Mouse (Mus musculus): ENCODE data around the gene Mapkap1. TPM values are rescaled to one million over a fixed set of nuclear protein-coding genes. Genes with fewer than 3 reads are reported as not detected.

The Mapkap1 gene
- total and polyA plus RNA-seq, 2 experiments from 2014 or later = 90.4 to 153 TPM

DNA sequence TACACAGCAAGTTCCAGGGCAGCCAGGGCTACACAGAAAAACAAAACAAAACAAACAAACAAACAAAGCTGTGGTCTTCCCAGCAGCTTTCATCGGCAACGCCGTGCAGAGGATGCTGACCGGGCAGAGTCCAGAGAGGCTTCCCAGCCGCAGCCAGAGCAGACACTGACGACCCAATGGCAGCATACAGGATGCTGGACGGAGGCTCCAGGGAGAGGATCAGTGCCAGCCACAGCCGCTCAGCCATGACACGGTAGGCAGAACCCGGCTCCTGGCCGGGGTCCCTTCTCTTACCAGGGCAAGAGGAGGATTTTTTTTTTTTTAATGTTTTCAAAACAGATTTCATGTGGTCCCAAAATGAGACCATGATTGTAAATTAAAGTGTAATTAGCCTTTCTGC is 240.8 kb downstream of the Mapkap1 start:
- no peaks in the 10 kb centered on the region for H3K36me3 ChIP-seq (ENCODE audit: insufficient read depth, low read length)
- no peak overlapping the region for H3K9ac ChIP-seq (replicated peaks; ENCODE audit: low read length)
- WGBS = 29% methylated on average over 11 of the region's 11 CpGs
- H3K4me1 ChIP-seq (ENCODE audit: insufficient read depth, low read length) = no peaks in the 10 kb centered on the region; the same call in 1 of the 2 replicates
- H3K27ac ChIP-seq = no peak overlapping the region
- no peaks in the 10 kb centered on the region for H3K27me3 ChIP-seq (ENCODE audit: insufficient read depth, low read length)
- no peaks in the 10 kb centered on the region for H3K9me3 ChIP-seq (ENCODE audit: low read length)
- peak overlapping the region; percentile 6; the same call in 1 of the 2 replicates for H3K4me2 ChIP-seq (ENCODE audit: low read depth, low read length)
- no peak for ATAC-seq
- no peak for TF ChIP-seq CTCF (IDR thresholded peaks at IDR 0.05; ENCODE audit: low read depth)
- no peak overlapping the region for H3K4me3 ChIP-seq (ENCODE audit: low read length)
- no peak for DNase-seq (ENCODE audit: low spot score)

DNA sequence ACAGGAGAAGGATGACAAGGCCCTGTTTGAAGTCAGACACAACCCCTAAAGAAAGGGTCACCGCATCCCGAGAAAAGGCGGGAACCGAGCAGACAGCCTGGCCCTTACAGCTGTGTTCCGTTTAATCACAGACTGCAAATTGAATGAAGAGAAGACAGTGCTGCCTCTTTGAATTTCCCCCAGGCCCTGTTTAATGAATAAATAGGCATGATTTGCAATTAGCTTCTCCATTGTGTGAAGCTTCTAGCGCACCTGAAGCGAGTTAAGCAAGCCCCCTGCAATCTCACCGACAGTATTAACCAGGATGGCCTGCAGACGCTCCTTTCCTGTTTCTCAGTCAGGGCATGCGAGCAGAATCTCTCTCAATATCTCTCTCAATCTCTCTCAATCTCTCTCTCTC is 261.2 kb downstream of the Mapkap1 start:
- 22% methylated on average over 10 of the region's 10 CpGs for WGBS
- Histone ChIP-seq H3K27me3 (ENCODE audit: insufficient read depth, low read length) (no peaks in the 10 kb centered on the region), H3K27ac (no peak overlapping the region), H3K9ac (replicated peaks; ENCODE audit: low read length) (no peak overlapping the region), H3K4me2 (ENCODE audit: low read depth, low read length) (no peak overlapping the region), H3K4me3 (ENCODE audit: low read length) (no peak overlapping the region), H3K9me3 (ENCODE audit: low read length) (no peaks in the 10 kb centered on the region), H3K36me3 (ENCODE audit: insufficient read depth, low read length) (no peaks in the 10 kb centered on the region), H3K4me1 (ENCODE audit: insufficient read depth, low read length) (peaks cover 8% of the 10 kb centered on the region)
- peak; percentile 54 for DNase-seq (ENCODE audit: low spot score)
- no peak for ATAC-seq
- no peak for TF ChIP-seq CTCF (IDR thresholded peaks at IDR 0.05; ENCODE audit: low read depth)

DNA sequence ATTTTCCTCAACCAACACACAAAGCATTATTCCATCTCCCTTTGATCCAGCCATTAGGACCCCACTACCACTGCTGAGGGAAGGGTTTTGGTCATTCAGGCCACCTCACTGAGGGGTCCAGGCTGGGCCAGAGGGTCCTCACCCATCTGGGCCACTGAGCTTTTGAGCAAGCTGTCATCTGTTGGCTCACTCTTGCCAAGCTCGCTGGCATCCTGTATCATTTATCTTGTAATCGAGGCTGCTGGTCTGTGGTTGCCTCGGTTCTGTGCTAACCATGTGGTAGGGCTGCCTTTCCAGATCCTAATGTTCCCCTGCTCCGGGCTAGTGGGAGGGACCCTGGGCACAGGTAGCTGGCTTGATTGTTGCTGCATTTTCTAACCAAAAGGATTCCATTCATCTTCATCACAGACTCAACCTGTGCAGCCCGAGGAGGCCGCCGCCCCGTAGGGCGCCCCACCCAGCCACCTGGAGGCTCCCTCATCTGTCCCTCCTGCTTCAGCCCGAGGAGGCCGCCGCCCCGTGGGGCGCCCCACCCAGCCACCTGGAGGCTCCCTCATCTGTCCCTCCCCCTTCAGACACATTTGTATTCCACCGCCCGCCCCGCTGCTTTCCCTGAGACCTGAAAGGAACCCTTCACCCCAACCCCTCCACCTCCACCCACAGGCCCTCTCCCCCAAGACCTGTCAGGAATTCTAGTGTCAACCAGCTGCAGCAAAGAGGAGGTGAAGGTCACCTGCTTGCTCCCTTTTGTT is 262.0 kb downstream of the Mapkap1 start:
- Histone ChIP-seq H3K27me3 (ENCODE audit: insufficient read depth, low read length) (no peaks in the 10 kb centered on the region), H3K27ac (peak overlapping the region; percentile 48; the same call in 1 of the 2 replicates), H3K9me3 (ENCODE audit: low read length) (no peaks in the 10 kb centered on the region), H3K4me3 (ENCODE audit: low read length) (no peak overlapping the region), H3K4me2 (ENCODE audit: low read depth, low read length) (no peak overlapping the region), H3K9ac (replicated peaks; ENCODE audit: low read length) (no peak overlapping the region), H3K4me1 (ENCODE audit: insufficient read depth, low read length) (peaks cover 8% of the 10 kb centered on the region), H3K36me3 (ENCODE audit: insufficient read depth, low read length) (no peaks in the 10 kb centered on the region)
- WGBS = 38% methylated on average over 17 of the region's 17 CpGs
- ATAC-seq (peak; percentile 16; the same call in 1 of the 2 replicates), DNase-seq (ENCODE audit: low spot score) (peak; percentile 56)
- TF ChIP-seq CTCF (IDR thresholded peaks at IDR 0.05; ENCODE audit: low read depth) = no peak

DNA sequence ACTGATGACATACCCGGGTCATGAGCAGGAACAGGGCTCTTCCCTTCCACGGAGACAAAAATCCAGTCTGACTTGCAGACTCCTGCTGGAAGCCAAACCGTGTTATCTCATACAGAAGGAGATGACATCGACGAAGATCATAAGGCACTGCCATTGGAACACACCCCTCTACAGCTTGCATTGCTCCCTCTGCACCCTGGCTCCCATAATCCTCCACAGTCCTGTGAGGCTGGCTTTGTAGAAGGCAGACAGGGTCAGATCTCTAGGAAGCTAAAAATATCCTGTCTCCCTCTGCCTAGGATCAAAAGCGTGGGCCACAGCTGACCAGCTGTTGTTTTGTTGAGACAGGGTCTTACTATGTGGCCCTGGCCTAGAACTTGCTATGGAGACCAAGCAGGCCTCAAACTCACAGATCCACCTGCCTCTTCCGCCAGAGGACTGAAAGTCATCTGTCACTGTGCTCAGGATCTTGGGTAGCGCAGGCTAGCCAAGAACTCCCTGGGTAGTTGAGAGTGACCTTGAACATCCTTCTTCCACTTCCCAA is 262.7 kb downstream of the Mapkap1 start:
- 61% methylated on average over 8 of the region's 8 CpGs for WGBS
- Histone ChIP-seq H3K4me2 (ENCODE audit: low read depth, low read length) (no peak overlapping the region), H3K4me1 (ENCODE audit: insufficient read depth, low read length) (peaks cover 8% of the 10 kb centered on the region), H3K9me3 (ENCODE audit: low read length) (no peaks in the 10 kb centered on the region), H3K9ac (replicated peaks; ENCODE audit: low read length) (no peak overlapping the region), H3K27me3 (ENCODE audit: insufficient read depth, low read length) (no peaks in the 10 kb centered on the region), H3K27ac (no peak overlapping the region; the same call in 1 of the 2 replicates), H3K36me3 (ENCODE audit: insufficient read depth, low read length) (no peaks in the 10 kb centered on the region), H3K4me3 (ENCODE audit: low read length) (no peak overlapping the region)
- no peak for ATAC-seq
- no peak for DNase-seq (ENCODE audit: low spot score)
- no peak for TF ChIP-seq CTCF (IDR thresholded peaks at IDR 0.05; ENCODE audit: low read depth)

DNA sequence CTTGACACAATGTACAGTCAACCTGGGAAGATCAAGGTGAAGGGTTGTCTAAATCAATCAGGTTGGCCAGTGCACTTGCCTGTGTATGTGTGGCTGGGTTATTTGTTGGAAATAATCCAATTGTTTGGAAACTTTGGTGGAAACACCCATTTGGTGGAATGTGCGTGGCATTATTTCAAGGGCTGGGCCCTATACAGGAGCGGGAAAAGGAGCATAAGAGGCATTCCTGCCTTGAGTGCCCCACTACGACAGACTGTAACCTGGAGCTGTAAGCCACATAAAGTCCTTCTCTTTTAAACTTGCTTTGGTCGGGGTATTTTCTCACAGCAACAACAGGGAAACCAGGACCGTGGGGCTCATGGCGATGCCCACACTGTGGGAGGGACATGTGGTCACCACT is 263.9 kb downstream of the Mapkap1 start:
- Histone ChIP-seq H3K4me2 (ENCODE audit: low read depth, low read length) (no peak overlapping the region), H3K9ac (replicated peaks; ENCODE audit: low read length) (no peak overlapping the region), H3K36me3 (ENCODE audit: insufficient read depth, low read length) (peaks cover 2% of the 10 kb centered on the region; the same call in 1 of the 2 replicates), H3K27me3 (ENCODE audit: insufficient read depth, low read length) (no peaks in the 10 kb centered on the region), H3K9me3 (ENCODE audit: low read length) (no peaks in the 10 kb centered on the region), H3K4me3 (ENCODE audit: low read length) (no peak overlapping the region), H3K4me1 (ENCODE audit: insufficient read depth, low read length) (peaks cover 8% of the 10 kb centered on the region), H3K27ac (no peak overlapping the region)
- ATAC-seq (no peak), DNase-seq (ENCODE audit: low spot score) (no peak)
- WGBS = 88% methylated on average over 6 of the region's 6 CpGs
- no peak for TF ChIP-seq CTCF (IDR thresholded peaks at IDR 0.05; ENCODE audit: low read depth)

DNA sequence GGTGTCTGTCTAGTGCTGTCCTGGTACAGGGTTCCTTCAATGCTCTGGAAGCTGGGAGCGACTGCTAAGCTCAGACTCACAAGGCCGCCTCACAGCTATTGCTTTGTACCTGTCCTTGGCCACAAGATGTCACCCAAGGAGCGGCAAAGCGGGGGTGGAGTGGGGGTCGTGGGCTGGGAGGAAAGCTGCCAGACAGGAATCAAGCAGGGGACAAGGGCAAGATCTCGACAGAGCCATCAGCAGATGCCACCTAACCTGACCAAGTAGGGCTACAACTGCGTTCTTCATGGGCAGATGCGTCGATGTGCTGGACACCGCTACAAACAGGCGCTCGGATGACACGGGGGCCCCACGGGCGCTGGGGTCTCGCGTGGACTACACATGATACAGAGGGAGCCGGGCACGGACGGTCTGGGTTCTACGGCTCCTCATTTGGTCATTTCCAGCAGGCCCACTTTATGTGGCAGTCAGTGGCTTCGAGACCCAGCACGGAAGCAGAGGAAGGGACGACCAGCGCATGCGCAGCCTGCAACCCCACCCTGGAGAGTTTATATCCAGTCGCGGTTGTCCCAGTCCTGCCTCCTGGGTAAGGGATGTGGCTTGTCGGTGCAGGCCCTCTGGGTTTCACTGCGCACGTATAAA is 264.9 kb downstream of the Mapkap1 start:
- Histone ChIP-seq H3K4me1 (ENCODE audit: insufficient read depth, low read length) (peaks cover 8% of the 10 kb centered on the region), H3K27me3 (ENCODE audit: insufficient read depth, low read length) (no peaks in the 10 kb centered on the region), H3K4me3 (ENCODE audit: low read length) (peak overlapping the region; percentile 26), H3K9me3 (ENCODE audit: low read length) (no peaks in the 10 kb centered on the region), H3K36me3 (ENCODE audit: insufficient read depth, low read length) (peaks cover 12% of the 10 kb centered on the region), H3K9ac (replicated peaks; ENCODE audit: low read length) (peak overlapping the region; percentile 45), H3K27ac (peak overlapping the region; percentile 67), H3K4me2 (ENCODE audit: low read depth, low read length) (peak overlapping the region; percentile 58)
- ATAC-seq = peak; percentile 68
- DNase-seq (ENCODE audit: low spot score) = peak; percentile 84
- peak; percentile 83 for TF ChIP-seq CTCF (IDR thresholded peaks at IDR 0.05; ENCODE audit: low read depth)
- 38% methylated on average over 31 of the region's 31 CpGs for WGBS

All from hindbrain, postnatal 0 days (tissue).